Mouse (Mus musculus) urinary bladder, postnatal 10 days (tissue): Measurements from ENCODE around the gene Zmym2.
"Not testable (repeated sequence)": the region's sequence is repeated elsewhere in the genome, so short reads cannot be mapped to it uniquely, and the experiment has no call there.

ENCODE experiments used
- DNase-seq: peaks from one replicate; pipeline ENCODE4 v3.0.0; 2022; ENCODE audit warnings: low spot score

Gene Zmym2

DNA sequence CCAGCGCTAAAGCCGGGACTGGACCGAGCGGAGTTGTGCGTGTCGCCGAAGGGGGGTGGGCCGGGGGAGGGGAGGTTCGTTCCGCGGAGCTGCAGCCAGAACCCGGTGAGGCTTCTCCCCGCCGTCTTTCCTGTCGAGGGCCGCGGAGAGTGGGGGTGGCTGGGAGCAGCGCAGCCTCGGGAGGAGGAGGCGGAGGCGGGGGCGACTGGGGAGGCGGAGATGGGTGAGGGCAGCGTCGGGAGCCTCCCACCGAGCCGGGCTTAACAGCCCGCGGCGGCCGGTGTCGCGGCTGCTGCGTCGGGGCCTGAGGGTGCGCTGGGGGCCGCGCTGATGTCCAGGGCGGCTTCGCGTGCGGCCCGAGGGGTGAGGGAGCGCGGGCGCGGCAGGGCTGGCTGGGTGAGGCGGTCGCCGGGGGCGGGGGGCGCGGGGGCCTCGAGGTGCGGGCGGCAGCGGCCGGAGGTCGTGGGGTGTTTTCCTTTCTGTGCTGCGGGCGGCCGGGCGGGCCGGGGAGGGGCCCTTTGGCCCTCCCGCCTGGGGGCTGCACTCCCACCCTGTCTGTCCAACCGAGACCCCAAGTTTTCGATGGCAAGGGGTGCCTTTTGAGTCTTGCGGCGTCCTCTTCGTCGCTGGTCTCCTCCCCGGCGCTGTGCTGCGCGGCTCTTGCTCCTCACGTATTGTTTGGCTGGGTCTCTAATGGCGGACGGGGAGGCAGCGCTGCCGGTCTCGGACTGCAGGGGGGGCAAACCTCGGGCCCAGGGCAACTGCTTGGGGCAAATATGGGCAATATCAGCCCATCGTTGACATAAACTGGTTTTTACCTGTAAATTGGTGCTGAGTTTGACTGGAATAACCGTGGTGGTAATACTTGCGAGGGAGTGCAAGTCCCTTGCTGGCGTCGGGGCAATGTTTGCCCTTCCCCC is at the start of gene Zmym2:
Gene Zmym2 (plus strand): TSS at position 60 of the 920 bp plus-strand sequence.
- peak; percentile 29 for DNase-seq

GRCm38 (mm10) chr14:56844033-56844432 is 42.4 kb upstream of the Zmym2 start:
- DNase-seq: no peak

GRCm38 (mm10) chr14:56844507-56844906 is 41.9 kb upstream of the Zmym2 start:
- DNase-seq: no peak

DNA sequence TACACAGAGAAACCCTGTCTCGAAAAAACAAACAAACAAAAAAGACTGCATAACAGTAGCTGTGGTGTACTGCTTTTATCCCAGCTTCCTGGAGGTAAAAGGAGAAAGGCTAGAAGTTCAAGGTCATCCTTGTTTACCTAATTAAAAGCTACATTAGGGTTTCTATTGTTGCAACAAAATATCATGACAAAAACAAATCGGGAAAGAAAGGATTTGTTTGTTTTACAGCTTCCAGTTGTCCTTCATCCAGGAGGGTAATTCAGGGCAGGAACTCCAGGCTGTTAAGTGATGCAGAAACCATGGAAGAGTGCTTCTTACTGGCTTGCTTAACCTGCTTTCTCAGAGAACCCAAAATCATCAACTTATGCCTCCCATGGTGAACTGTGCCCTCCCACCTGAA is 38.1 kb upstream of the Zmym2 start:
- no peak for DNase-seq

DNA sequence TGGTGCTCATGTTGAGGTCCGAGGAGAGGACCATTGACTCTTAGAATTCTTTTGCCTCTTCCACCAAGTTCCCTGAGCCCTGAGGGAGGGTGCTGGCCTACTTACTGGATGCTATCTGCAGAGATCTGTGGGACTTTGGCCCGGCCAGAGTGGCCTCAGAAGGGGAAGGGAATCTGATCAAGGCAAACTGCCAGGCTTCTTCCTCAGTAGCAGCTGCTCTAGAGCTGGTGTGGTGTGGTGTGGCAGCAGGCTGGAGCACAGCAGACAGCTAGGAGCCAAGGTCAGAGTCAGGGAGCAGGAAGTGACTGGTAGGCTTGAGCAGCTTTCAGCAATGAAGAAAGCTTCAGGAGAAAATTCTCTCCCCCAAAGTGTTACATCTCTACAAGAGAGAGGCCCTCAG is 36.8 kb upstream of the Zmym2 start:
- no peak for DNase-seq

DNA sequence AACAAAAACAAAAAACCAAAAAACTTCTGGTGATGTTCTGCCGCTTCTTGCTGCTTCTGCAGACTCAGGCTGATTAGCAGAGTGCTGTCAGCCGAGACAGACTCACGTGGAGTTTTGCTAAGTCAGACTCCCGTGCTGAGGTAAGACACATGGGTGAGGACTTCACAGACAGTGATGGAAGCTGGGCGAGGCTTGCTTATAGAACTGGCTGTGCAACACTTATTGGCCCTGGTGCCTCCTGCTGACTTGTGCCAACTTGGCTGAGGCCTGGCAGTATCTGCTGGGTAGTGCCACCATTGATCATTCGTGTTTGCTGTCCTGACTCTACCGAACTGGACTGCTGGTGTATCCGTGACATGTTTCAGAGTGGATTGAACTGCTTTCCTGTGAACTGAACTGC is 22.4 kb upstream of the Zmym2 start:
- DNase-seq: no peak

GRCm38 (mm10) chr14:56864641-56865040 is 21.8 kb upstream of the Zmym2 start:
- DNase-seq: no peak

DNA sequence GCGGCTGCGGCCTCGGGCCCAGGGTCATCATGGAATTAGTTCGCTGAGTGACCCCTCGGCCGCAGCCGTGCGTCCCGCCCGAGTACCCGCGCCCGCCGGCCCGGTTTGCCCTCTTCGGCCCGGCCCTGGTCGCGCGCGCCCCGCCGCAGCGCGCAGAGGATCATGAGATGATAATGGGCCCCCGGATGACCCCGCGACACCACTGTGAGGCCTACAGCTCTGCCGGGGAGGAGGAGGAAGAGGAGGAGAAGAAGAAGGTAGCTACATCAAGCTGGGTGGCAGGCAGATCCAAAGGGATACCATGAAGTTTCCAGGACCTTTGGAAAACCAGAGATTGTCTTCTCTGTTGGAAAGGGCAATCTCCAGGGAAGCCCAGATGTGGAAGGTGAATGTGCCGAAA is 21.3 kb upstream of the Zmym2 start:
- not testable (repeated sequence) for DNase-seq

DNA sequence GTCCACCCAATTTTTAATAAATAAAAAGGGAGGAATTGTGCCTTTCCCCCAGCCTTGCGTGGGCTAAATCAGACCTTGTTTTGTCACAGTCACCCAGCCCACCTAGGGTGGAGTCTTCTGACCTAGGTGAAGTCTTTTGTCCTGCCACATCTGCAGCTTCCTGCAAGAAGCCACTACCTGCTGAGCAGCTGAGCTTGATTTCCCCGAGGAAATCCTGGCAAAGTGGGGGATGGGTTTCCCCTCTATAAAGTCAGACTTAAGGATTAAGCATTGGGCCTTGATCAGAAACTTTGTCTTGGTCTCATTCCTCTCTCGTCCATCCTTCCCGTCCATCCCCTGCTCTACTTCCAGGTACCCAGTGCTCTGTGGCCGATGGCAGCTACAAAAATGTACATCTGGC is 12.9 kb upstream of the Zmym2 start:
- no peak for DNase-seq

DNA sequence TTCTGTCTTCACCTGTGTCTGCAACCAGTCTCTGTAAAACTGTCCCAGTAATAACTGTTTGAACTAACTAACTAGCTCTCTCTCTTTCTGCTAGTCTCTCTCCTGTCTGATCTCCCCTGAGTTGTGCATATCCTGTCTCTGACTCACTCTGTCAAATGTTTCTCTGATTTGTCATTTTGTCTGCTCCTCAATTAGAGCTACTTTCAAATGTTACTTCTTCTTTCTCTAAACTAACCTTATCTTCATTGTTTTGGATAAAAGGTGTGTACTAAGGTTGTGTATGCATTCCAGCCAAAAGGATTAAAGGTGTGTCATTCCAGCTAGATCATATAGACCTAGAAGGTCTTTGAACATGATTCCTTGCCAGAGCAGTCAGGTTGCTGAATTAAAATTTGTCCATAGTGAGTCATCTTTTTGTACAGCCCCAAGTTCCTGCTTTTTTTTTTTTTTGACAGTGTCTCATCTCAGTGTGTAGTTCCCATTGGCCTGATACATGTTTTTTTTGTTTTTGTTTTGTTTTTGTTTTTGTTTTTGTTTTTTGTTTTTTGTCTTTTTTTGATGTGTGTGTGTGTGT is 10.8 kb upstream of the Zmym2 start:
- DNase-seq: no peak

DNA sequence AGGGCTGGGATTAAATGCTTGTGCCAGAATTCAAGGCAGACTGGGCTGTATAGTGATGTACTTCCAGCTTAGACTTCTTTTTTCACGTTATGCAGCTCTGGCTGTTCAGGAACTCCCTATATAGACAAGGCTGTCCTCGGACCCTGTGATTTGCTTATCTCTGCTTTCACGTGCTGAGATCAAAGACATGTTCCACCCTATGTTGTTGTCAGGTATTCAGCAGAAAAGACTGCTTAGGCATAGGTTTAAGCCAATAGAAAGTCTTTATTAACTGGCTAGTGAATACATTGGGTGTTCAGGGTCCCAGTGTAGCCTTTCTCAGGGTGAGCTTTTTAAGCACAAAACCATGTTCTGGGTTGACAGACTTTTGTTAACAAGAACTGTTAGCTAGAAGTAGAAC is 5.2 kb upstream of the Zmym2 start:
- DNase-seq: no peak

GRCm38 (mm10) chr14:56883431-56883830 is 3.0 kb upstream of the Zmym2 start:
- DNase-seq: no peak

DNA sequence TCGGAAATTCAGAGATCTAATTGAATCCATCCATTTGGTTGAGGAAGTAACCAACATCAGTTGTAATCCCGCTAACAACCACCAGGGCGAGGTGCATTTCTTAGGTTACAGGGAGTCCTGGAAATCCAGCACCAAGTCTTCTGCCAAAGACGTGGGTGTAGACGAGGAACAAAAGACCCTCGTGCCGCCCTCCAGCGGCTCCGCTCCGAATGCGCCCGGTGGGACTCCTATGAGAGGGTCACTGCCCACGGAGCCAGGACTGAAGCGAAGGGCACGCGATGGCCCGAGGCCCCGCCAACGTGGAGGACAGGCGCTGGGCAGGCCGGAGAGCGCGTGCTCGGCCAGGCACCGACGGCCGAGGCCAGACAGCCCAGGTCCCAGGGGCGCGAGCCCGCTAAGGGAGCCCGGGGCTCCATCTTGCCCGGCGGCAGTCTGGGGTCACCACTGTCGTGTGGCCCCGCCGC is 1.1 kb upstream of the Zmym2 start:
- DNase-seq: peak; percentile 34

DNA sequence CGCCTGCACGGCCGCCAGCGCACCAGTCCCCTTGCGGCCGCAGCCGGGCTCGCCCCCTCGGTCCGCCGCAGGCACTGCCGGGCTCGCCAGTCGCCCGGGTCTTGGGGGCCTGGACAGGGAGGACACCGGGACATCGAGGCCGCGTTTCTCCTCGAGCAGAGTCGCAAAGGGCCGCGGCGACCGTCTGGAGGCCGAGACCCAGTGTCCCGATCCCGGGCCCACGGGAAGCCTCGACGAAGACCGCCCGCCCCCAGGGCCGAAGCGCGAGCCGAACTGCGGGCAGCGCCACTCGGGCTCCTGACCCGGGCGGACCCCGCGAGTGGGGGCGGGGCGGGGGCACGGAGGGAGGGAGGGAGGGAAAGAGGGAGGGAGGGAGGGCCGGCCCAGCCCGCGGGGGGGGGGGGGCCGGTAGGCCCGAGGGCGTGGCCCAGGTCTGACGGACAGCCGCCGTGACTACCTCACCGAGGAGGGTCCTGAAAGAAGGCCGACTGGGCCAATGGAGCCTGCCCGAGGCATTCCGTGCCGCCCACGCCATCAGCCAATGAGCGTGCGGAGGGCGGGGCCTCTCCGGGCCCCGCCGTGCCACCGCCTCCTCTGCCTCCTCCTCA is 363 bp upstream of the Zmym2 start:
- peak; percentile 47 for DNase-seq

DNA sequence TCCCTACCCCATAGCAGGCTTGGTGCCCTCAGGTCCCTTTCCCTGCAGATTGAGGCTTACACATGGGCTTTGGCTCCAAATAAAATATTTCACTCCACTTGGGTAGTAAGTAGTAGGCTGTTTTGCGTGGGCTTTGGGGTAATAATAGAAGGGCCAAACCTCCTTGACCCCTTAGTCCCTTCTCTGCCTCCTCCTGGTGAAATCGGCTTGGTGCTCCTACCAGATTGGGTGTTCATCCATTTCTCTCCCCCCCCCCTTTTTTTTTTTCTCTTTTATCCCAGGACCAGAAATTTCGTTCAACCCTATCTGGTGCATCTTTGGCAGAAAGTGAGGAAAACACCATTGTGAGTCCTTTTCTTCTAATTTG is 1.0 kb downstream of the Zmym2 start:
- no peak for DNase-seq

DNA sequence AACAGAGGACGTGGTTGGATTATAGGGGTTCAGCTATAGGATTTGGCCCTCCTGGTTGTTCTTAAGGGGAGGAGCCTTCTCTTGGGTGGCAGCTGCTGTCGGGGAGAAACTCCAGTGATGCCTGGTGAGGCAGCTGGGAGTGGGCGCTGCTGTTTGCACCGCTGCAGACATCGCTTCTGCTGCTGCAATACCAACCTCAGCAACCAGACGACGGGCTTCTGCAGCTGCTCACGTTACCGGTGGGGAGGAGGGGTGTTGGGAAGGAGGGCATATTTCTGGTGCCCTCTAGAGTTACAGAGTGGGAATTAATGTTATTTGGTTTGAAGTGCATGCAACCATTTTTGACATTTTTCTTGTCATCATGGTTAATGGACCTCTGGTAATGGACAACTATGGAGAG is 1.4 kb downstream of the Zmym2 start:
- DNase-seq: no peak

- DNase-seq: no peak
Measured at GRCm38 (mm10) chr14:56888416-56888815, 2.0 kb downstream of the Zmym2 start.

DNA sequence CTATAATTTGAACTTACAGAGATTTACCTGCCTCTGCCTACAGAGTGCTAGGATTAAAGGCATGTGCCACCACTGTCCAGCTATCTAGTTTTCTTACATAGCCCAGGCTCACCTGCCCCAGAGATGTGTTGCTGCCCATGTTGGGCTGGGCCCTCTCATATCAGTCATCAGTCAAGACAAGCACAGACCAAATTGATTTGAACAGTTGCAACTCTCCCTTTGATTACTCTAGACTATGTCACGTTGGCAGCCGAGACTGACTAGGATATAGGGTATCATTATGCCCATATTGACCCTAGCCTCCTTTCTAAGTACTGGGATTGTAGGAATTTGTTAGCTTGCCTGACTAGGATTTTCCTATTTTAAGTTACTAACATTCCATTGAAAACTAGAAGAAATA is 8.0 kb downstream of the Zmym2 start:
- no peak for DNase-seq

DNA sequence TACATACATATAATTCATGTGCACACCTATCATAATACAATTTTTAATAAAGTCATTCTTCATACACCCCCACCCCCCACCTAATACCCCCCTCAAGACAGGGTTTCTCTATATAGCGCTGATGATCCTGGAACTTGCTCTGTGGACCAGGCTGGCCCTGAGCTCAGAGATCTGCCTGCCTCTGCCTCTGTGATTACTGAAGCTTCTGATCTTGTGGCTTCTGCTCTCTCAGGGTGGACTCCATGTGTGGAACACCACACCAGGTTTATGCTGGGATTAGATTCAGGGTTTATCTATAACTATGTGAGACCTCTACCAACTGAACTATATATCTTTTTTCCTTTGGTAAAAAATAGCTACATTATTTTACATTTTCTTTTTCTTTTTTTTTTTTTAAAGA is 10.1 kb downstream of the Zmym2 start:
- DNase-seq: no peak

GRCm38 (mm10) chr14:56897475-56897874 is 11.0 kb downstream of the Zmym2 start:
- DNase-seq: no peak

DNA sequence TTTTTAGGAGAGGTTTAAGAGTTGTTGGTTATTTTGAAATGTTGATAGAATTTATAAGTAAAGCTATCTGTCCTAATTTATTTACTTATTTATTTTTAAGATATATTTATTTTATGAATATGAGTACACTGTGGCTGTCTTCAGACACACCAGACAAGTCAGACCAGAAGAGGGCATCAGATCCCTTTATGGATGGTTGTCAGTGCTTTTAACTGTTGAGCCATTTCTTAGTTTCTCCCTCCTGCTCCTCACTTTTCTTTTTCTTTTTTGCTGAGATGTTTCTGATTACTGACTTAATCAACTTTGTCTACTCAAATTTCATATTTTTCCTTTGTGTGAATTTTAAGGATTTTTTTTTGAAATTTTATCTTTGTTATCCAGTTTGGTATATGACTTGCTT is 13.2 kb downstream of the Zmym2 start:
- DNase-seq: no peak

DNA sequence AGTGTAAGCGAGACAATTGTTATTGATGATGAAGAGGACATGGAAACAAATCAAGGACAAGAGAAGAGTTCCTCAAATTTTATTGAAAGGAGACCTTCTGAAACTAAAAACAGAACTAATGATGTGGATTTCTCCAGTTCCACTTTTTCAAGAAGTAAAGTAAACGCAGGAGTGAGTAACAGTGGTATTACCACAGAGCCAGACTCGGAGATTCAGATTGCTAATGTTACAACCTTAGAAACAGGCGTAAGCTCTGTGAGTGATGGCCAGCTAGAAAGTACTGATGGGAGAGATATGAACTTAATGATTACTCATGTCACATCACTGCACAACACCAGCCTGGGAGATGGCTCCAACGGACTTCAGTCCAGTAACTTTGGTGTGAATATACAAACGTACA is 16.6 kb downstream of the Zmym2 start:
- no peak for DNase-seq

GRCm38 (mm10) chr14:56905696-56906095 is 19.2 kb downstream of the Zmym2 start:
- no peak for DNase-seq
